Mouse (Mus musculus): ENCODE measurements around the gene Igf2r. TPM values are rescaled to one million over a fixed set of nuclear protein-coding genes. Genes with fewer than 3 reads are reported as not detected.

The Igf2r gene
- polyA plus RNA-seq (2016; fragmentation: Nextera tagmentation; extraction: Ambion mirVana), result 43.1 and 48.1 TPM in 2 replicates

DNA sequence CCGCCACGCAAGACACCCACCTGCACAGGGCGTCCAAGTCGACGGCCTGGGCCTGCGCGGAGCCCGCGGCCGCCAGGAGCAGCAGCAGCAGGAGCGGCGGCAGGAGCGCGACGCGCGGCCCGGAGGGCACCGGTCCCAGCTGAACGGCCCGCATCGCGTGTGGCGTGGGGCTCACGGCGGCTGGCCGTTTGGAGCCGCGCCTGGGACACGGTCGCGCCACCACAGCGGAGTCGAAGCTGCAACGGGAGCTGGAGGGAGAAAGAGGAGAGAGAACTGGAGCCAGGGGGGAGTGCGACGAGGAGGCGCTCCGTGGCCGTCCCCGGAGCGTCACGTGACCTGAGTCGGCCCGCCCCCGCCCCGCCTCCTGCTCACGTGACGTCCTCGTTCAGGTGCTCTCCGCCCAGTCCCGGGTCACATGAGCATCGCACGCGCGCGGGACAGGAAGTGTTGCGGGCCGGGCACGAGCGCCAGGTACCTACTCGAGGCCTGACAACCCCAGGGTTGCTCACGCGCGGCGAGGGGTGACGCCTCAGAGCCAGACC lies at the start of gene Igf2r:
Gene Igf2r, minus strand, starts transcription at position 285 of the 542 bp plus-strand sequence.
- ATAC-seq (ENCODE audit: insufficient number of reproducible peaks, insufficient read depth, low FRiP score, low TSS enrichment, low read depth), result peak; percentile 61; the same call in 1 of the 2 replicates
- WGBS, result 32% methylated on average over 67 of the region's 67 CpGs
- Histone ChIP-seq H3K9me3 (peaks cover 13% of the 10 kb centered on the region), H3K4me3 (replicated peaks) (peak within 1 kb of the TSS; percentile 78), H3K27ac (peak within 1 kb of the TSS; percentile 87), H3K4me2 (peak within 1 kb of the TSS; percentile 57), H3K4me1 (replicated peaks) (peaks cover 33% of the 10 kb centered on the region), H3K36me3 (peaks cover 53% of the 10 kb centered on the region), H3K27me3 (no peaks in the 10 kb centered on the region), H3K9ac (replicated peaks) (peak within 1 kb of the TSS; percentile 92)

DNA sequence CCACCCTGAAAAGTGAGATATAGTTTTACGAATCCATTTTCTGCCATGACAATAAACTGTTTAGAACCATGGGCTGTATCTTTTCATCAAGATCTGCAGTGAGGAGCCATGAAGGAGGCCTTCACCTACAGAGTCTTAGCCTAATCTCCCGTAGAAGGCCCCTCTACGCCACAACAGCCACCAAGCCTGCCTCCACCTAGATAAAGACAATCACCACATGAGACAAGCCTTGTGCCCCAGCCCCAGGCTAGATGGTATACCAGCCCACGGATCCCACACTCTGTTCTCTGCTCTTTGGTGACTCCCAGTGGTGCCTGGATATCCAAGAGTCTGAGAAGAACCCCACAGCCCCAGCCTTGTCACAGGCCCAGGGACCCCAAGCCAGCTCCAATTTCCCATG lies 46.4 kb upstream of the Igf2r start:
- H3K4me2 ChIP-seq, result no peak overlapping the region
- peaks cover 86% of the 10 kb centered on the region for H3K36me3 ChIP-seq
- 88% methylated on average over 4 of the region's 4 CpGs for whole genome bisulfite sequencing
- H3K4me3 ChIP-seq (replicated peaks), result no peak overlapping the region
- no peak overlapping the region for H3K9ac ChIP-seq (replicated peaks)
- H3K4me1 ChIP-seq (replicated peaks), result no peaks in the 10 kb centered on the region
- no peak for ATAC-seq (ENCODE audit: insufficient number of reproducible peaks, insufficient read depth, low FRiP score, low TSS enrichment, low read depth)
- peaks cover 57% of the 10 kb centered on the region for H3K9me3 ChIP-seq
- no peaks in the 10 kb centered on the region for H3K27me3 ChIP-seq
- H3K27ac ChIP-seq, result no peak overlapping the region

DNA sequence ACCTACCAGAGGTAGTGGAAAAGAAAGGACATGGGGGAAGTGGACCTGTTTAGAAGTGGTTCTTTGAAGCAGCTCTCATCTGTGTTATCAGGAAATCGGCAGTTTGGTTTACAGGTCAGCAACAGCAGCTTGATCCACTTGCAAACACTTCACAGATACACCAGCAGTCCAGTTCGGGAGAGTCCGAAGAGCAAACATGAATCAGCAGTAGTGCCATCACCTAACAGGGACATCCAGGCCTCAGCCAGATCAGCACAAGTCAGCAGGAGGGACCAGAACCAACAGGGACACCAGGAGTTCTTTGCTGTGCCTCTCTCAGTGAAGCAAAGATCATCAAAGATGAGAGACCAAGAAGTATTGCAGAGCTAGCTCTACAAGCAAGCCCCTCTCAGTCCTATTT lies 45.0 kb upstream of the Igf2r start:
- Histone ChIP-seq H3K27ac (no peak overlapping the region), H3K36me3 (peaks cover 72% of the 10 kb centered on the region), H3K9ac (replicated peaks) (no peak overlapping the region), H3K27me3 (no peaks in the 10 kb centered on the region), H3K4me2 (no peak overlapping the region), H3K4me1 (replicated peaks) (peaks cover 8% of the 10 kb centered on the region; the same call in 1 of the 2 replicates), H3K9me3 (peaks cover 45% of the 10 kb centered on the region), H3K4me3 (replicated peaks) (no peak overlapping the region)
- no peak for ATAC-seq (ENCODE audit: insufficient number of reproducible peaks, insufficient read depth, low FRiP score, low TSS enrichment, low read depth)
- WGBS, result 90% methylated on average over 3 of the region's 3 CpGs

DNA sequence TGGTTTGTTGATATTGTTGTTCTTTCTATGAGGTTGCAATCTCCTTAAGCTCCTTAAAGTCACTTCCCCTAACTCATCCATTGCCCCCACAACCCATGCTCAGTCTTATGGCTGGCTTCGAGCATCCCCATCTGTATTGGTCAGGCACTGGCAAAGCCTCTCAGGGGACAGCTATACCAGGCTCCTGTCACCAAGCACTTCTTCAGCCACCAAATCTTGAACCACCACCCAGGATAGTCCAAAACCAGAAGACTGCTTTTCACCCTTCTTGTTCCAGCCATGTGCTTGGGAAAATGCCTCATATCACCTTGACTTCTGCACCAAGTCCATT lies 41.5 kb upstream of the Igf2r start:
- ATAC-seq (ENCODE audit: insufficient number of reproducible peaks, insufficient read depth, low FRiP score, low TSS enrichment, low read depth), result no peak; the same call in 1 of the 2 replicates

DNA sequence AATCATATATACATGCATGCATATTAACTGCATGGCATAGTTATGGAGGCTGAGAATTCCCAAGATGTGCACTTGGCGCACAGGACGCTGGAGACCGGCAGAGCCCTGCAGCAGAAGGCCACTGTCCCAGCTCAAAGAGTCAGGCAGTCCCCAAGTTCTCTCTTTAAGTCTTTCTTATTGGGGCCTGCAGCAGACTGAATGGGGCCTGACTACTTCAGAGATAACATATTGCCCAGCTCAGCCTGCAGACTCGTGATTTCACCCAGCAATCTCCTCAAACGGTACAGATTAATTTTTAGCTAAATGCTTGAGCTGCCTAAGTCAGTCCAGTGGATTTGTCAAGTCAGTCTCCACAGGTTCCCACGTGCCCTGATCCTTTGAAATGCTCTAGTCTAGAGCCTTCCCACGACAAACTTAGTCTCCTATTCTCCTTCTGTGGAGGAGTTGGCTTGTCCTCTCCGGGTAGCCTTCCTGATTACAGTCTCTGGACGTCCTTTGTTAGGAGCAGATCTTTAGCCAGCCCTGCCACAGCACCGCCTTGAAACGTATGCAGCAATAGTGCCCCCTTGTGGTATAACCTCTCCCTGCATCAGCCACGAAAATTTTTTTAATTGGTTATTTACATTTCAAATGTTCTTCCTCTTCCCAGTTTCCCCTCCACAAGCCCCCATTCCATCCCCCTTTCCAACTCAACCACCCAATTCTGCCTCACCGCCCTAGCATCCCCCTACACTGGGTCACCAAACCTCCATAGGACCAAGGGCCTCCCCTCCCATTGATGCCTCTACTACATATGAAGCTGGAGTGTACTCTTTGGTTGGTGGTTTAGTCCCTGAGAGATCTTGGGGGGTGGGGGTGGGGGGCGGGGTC lies 40.9 kb upstream of the Igf2r start:
- Histone ChIP-seq H3K9me3 (peaks cover 9% of the 10 kb centered on the region), H3K4me2 (no peak overlapping the region), H3K36me3 (peaks cover 36% of the 10 kb centered on the region), H3K9ac (replicated peaks) (peak overlapping the region; percentile 23; the same call in 1 of the 2 replicates), H3K4me3 (replicated peaks) (no peak overlapping the region), H3K27me3 (no peaks in the 10 kb centered on the region), H3K4me1 (replicated peaks) (peaks cover 8% of the 10 kb centered on the region; the same call in 1 of the 2 replicates), H3K27ac (peak overlapping the region; percentile 76)
- WGBS, result 29% methylated on average over 14 of the region's 14 CpGs
- ATAC-seq (ENCODE audit: insufficient number of reproducible peaks, insufficient read depth, low FRiP score, low TSS enrichment, low read depth), result peak; percentile 77

More for the DNA sequence above, 41.5 kb upstream of the Igf2r start:
- Histone ChIP-seq H3K4me3 (replicated peaks) (no peak overlapping the region), H3K27ac (no peak overlapping the region), H3K9me3 (peaks cover 15% of the 10 kb centered on the region), H3K27me3 (no peaks in the 10 kb centered on the region), H3K4me1 (replicated peaks) (peaks cover 8% of the 10 kb centered on the region; the same call in 1 of the 2 replicates), H3K36me3 (peaks cover 42% of the 10 kb centered on the region), H3K4me2 (no peak overlapping the region), H3K9ac (replicated peaks) (no peak overlapping the region)
- 93% methylated on average over 1 of the region's 1 CpGs for WGBS

DNA sequence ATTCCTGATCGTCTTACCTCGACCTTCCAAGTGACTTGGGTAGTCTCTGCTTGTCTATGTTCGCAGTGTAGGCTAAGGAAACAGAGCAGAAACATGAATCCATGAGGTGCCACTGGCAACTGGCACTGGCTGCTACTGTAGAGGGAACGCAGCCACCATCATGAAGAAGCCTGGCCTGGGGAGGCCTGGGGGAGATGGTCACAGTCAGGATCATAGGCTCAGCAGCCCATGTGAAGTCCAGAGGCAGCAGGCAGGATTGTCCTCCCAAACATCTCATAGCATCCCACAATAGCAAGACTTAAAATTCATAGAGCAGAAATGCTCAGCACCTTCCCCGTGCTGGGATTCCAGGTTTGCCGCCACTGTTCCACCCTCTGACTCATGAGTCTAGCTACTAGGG lies 39.4 kb upstream of the Igf2r start:
- Histone ChIP-seq H3K36me3 (peaks cover 25% of the 10 kb centered on the region), H3K4me1 (replicated peaks) (peaks cover 8% of the 10 kb centered on the region; the same call in 1 of the 2 replicates), H3K9ac (replicated peaks) (no peak overlapping the region), H3K4me3 (replicated peaks) (no peak overlapping the region), H3K27me3 (no peaks in the 10 kb centered on the region), H3K27ac (no peak overlapping the region), H3K9me3 (peaks cover 9% of the 10 kb centered on the region), H3K4me2 (no peak overlapping the region)
- ATAC-seq (ENCODE audit: insufficient number of reproducible peaks, insufficient read depth, low FRiP score, low TSS enrichment, low read depth), result no peak
- WGBS, result 92% methylated on average over 6 of the region's 6 CpGs

DNA sequence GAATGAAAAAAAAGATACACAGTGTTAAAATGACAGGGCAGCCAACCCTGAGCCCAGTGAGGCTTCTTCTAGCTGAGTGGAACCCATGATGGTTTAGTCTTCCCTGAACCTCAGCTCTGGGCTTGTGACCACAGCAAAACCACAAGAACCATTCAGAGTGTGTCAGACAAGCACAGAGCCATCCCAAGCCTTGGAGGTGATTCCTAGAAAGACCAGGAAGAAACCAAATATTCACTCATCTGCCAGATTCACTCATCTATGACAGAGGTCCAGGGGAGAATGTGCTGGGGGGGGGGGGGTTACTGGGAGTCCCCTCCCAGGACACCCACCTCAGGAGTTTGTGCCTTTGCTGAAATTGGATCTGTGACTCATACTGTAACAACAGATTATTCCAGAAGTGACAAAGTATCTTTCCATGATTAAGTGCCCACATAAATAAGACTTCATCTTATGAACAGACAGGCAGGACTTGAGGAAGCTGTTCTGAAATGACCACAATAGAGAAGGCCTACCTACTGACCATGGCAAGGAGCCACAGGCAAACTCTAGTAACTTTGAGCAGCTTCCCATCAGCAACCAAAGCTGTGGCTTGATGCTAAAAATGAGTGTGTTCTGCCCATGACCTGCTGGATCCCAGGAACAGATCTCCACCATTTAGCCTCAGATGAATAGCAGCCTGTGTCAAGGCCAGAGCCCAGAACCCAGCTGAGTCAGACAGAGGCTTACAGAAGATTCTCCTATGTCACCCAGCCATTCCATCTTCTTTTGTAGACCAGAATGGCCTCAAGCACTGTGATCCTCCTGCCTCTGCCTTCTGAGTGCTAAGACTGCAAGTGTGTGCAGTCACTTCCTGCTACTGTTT lies 35.4 kb upstream of the Igf2r start:
- Histone ChIP-seq H3K9me3 (no peaks in the 10 kb centered on the region), H3K27ac (no peak overlapping the region), H3K36me3 (0 out of 2 replicates have a peak, but pooled peaks cover 14% of the 10 kb centered on the region), H3K4me1 (replicated peaks) (peaks cover 4% of the 10 kb centered on the region; the same call in 1 of the 2 replicates), H3K4me2 (no peak overlapping the region), H3K4me3 (replicated peaks) (no peak overlapping the region), H3K27me3 (no peaks in the 10 kb centered on the region), H3K9ac (replicated peaks) (no peak overlapping the region)
- no peak for ATAC-seq (ENCODE audit: insufficient number of reproducible peaks, insufficient read depth, low FRiP score, low TSS enrichment, low read depth)

DNA sequence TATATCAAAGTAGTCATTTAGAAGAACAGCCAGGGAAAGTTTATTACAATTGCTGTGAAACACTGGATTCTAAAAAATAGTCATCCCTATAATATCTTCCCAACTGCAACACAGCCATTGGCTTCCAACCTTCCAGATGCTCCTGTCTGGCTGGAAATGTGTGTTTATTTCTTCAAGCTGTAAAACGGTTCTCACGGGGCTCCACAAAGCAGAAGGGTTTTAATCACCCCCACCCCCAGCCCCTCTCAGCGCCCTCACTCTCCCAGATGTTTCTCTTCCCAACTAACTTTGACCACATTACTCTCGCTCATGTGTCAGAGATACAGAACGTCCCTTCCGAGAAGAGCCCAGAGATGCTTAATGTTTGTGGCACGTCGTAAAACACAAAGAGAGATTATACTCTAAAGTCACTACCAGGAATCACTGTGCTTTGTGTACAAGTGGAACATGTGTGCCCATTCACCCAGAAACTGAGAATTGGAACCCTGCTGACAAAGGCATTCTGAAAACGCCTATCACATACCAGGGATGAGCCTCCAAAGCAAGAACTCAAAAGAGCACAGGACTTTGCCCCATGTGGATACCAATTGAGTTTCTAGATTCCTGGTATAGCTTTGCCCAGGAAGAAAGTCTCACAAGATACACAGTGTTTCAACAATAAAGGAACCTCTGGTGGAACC lies 32.5 kb upstream of the Igf2r start:
- Histone ChIP-seq H3K27me3 (no peaks in the 10 kb centered on the region), H3K9me3 (no peaks in the 10 kb centered on the region), H3K27ac (0 out of 2 replicates have a peak overlapping the region, but pooled peaks have one; percentile 50), H3K4me2 (no peak overlapping the region), H3K36me3 (peaks cover 22% of the 10 kb centered on the region; the same call in 1 of the 2 replicates), H3K4me3 (replicated peaks) (no peak overlapping the region), H3K9ac (replicated peaks) (no peak overlapping the region), H3K4me1 (replicated peaks) (peaks cover 4% of the 10 kb centered on the region; the same call in 1 of the 2 replicates)
- ATAC-seq (ENCODE audit: insufficient number of reproducible peaks, insufficient read depth, low FRiP score, low TSS enrichment, low read depth), result no peak
- WGBS, result 20% methylated on average over 9 of the region's 9 CpGs

DNA sequence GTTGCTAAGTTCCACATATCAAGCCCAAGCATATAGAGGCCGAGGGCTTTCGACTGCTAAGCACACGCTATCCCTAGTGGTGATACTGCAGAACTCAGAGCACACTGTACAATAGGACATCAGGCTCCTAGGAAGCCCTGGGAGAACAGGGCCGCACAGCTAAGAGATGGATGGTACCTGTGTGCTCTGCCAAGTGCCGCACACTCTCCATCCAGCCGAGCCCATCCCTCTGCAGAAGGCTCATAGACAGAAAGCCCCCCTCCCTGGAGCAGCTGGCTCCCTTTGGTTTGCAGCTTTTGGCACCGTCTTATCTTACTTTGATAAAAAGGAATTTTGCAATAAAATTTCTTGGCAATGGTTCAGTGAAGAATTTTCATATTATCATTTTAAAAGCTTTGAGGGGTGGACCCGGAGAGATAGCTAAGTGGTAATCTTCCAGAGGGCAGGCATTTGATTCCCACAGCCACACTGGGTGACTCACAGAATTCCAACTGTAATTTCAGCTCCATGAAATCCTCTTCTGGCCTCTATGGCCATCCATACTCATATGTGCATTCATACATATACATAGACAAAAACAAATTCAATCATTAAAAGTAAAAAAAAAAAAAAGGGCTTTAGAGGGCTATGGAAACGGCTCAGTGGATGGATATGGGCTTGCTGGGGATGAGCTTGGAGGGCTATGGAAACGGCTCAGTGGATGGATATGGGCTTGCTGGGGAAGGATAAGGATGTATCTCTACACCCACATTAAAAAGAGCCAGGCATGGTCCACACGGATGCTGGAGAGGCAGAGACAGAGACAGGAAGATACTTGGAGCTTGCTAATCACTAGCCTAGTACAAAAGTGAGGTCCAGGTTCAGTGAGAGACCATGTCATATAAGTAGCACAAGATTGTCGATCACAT lies 30.2 kb upstream of the Igf2r start:
- H3K27ac ChIP-seq, result no peak overlapping the region

DNA sequence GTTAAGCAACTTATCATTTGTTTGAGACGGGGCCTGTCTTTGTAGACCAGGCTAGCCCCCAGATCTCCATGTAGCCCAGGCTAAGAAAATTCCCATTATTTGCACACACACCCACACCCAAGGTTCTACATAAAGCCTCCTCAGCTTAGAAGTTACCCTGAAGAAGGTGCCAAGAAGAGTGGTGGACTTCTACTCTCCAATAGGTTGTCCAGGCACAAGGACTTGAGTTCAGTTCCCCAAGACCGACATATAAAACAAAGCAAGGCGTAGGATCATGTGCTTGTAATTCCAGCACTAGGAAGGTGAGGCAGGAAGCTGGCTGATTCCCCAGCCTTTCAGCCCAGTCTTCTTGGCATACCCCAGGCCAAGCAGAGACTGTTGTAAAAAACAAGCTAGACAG lies 29.1 kb upstream of the Igf2r start:
- Histone ChIP-seq H3K27ac (no peak overlapping the region), H3K4me3 (replicated peaks) (no peak overlapping the region), H3K4me1 (replicated peaks) (peaks cover 25% of the 10 kb centered on the region), H3K9me3 (no peaks in the 10 kb centered on the region), H3K36me3 (peaks cover 22% of the 10 kb centered on the region; the same call in 1 of the 2 replicates), H3K9ac (replicated peaks) (no peak overlapping the region), H3K27me3 (no peaks in the 10 kb centered on the region), H3K4me2 (no peak overlapping the region)
- no peak for ATAC-seq (ENCODE audit: insufficient number of reproducible peaks, insufficient read depth, low FRiP score, low TSS enrichment, low read depth)
- 92% methylated on average over 3 of the region's 3 CpGs for WGBS

More for the DNA sequence above, 30.2 kb upstream of the Igf2r start:
- no peak overlapping the region for H3K4me3 ChIP-seq (replicated peaks)
- peaks cover 22% of the 10 kb centered on the region; the same call in 1 of the 2 replicates for H3K36me3 ChIP-seq
- no peaks in the 10 kb centered on the region for H3K9me3 ChIP-seq
- no peaks in the 10 kb centered on the region for H3K27me3 ChIP-seq
- 0 out of 2 replicates have a peak, but pooled peaks have one; percentile 22 for ATAC-seq (ENCODE audit: insufficient number of reproducible peaks, insufficient read depth, low FRiP score, low TSS enrichment, low read depth)
- no peak overlapping the region for H3K4me2 ChIP-seq
- H3K4me1 ChIP-seq (replicated peaks), result peaks cover 15% of the 10 kb centered on the region
- WGBS, result 89% methylated on average over 12 of the region's 12 CpGs
- H3K9ac ChIP-seq (replicated peaks), result no peak overlapping the region
